Comparison of ENCODE assay signal across 8 mouse cellular contexts in the genomic region with DNA sequence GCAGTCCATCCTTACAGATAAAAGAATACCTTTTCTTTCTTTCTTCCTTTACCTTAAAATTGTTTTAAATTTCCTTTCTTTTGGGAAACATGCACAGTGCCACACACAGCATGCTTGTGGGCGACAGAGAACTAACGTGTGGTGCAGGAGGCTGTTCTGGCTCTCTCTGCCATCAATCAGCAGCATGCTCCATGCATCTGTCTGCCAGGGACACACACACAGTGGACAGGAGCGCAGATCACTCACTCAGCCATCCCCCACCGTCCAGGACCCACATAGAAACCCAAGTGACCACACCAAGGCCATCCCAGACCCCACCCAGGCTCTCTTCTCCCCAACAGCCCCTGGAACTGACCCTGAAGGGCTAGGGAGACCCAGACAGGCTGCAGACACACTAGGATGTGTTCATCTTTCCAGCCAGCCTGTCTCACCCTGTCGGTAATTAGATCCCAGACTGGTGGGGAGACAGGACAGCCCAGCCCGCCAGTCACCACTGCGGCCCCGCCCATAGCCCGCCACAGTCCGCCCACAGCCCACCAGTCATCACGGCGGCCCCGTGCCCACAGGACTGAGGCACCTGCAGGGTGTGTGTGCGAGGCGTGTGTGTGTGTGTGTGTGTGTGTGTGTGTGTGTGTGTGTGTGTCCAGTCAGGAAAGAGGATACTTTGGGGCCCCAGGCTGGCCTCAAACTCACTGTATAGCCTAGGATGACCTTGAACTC. TPM values are rescaled to one million over a fixed set of nuclear protein-coding genes. Genes with fewer than 3 reads are reported as not detected.
DNase-seq lines count a peak whose midpoint lies in the region; ATAC-seq lines count a peak whose summit lies in the region.

No protein-coding gene starts in this region.

- peaks cover 11% of the 10 kb centered on the region for H3K27me3 ChIP-seq in kidney, embryonic 16.5 days (ENCODE audit: insufficient read depth, low read length)

- WGBS in kidney, embryonic 16.5 days = 6% methylated on average over 13 of the region's 15 CpGs

- intact Hi-C loops in heart, postnatal 10 days (cut with DNase I) = no loop called here

- H3K27ac ChIP-seq in kidney, embryonic 16.5 days (ENCODE audit: low read length) = peak overlapping the region; percentile 75

- no peaks in the 10 kb centered on the region for H3K9me3 ChIP-seq in kidney, embryonic 16.5 days (ENCODE audit: low read length)

- H3K9ac ChIP-seq in kidney, embryonic 16.5 days (replicated peaks; ENCODE audit: low read length) = peak overlapping the region; percentile 40

- no peak for DNase-seq in kidney, postnatal 36 days
- peak; percentile 70 for DNase-seq in Muller cell, postnatal 12 days (ENCODE audit: inconsistent ontology term)
- peak; percentile 23 to 24 for DNase-seq in heart, postnatal 10 days
- no peak for DNase-seq in right cerebral cortex, adult 2 months (ENCODE audit: low spot score in 2 of 2)
- DNase-seq in frontal cortex, adult 2 months (ENCODE audit: extremely low spot score in 1 of 2, low spot score in 1 of 2) = no peak

- peak; percentile 43 for ATAC-seq in kidney, embryonic 16.5 days (ENCODE audit: low FRiP score, low TSS enrichment)
- ATAC-seq in megakaryocyte progenitor cell, adult 5-6 weeks (replicated peaks; ENCODE audit: poor library complexity) = peak; percentile 18; the same call in 1 of the 2 replicates
- no peak for ATAC-seq in megakaryocyte-erythroid progenitor cell, adult 5-6 weeks (replicated peaks; ENCODE audit: low FRiP score, low TSS enrichment, poor library complexity, severe bottlenecking)

- H3K36me3 ChIP-seq in kidney, embryonic 16.5 days (ENCODE audit: insufficient read depth, low read length) = no peaks in the 10 kb centered on the region

- H3K4me3 ChIP-seq in kidney, embryonic 16.5 days (ENCODE audit: low read length) = peak overlapping the region; percentile 49

- H3K4me1 ChIP-seq in kidney, embryonic 16.5 days (ENCODE audit: insufficient read depth, low read length) = peaks cover 62% of the 10 kb centered on the region

- H3K4me2 ChIP-seq in kidney, embryonic 16.5 days (replicated peaks; ENCODE audit: low read depth, low read length) = peak overlapping the region; percentile 69

RNA-seq across cellular contexts. Expression of a gene that starts 9.1 kb away (rescaled TPM):
- polyA plus RNA-seq in kidney, embryonic 16.5 days (2015; fragmentation: Nextera tagmentation; extraction: Ambion mirVana) = 22.3 and 24.1 TPM in 2 replicates
- total RNA-seq in heart, postnatal 10 days (2021) = 10 to 100 TPM; 11.5 to 18.3 TPM
- total RNA-seq in megakaryocyte progenitor cell, adult 5-6 weeks (2015) = 18.7 and 20.7 TPM in 2 replicates
- 17.6 and 17.9 TPM in 2 replicates for total RNA-seq in megakaryocyte progenitor cell, adult 5-6 weeks (2017)
- polyA plus RNA-seq in frontal cortex, adult 2 months (2012; rRNA removed) = 20.7 and 26.0 TPM in 2 replicates
- total RNA-seq in megakaryocyte-erythroid progenitor cell, adult 5-6 weeks (2014; fragmentation: Nextera tagmentation) = not detected in 2 replicates
- 7.5 and 8.7 TPM in 2 replicates for total RNA-seq in megakaryocyte-erythroid progenitor cell, adult 5-6 weeks (2017)

RNA-seq across cellular contexts. Expression of a gene that starts 20.9 kb away (rescaled TPM):
- 61.8 and 62.4 TPM in 2 replicates for polyA plus RNA-seq in kidney, embryonic 16.5 days (2015; fragmentation: Nextera tagmentation; extraction: Ambion mirVana)
- 10 to 100 TPM; 10.2 to 11.9 TPM for total RNA-seq in heart, postnatal 10 days (2021)
- total RNA-seq in megakaryocyte progenitor cell, adult 5-6 weeks (2015) = 11.7 and 13.9 TPM in 2 replicates
- 49.3 and 56.9 TPM in 2 replicates for total RNA-seq in megakaryocyte progenitor cell, adult 5-6 weeks (2017)
- 24.3 and 25.9 TPM in 2 replicates for polyA plus RNA-seq in frontal cortex, adult 2 months (2012; rRNA removed)
- total RNA-seq in megakaryocyte-erythroid progenitor cell, adult 5-6 weeks (2014; fragmentation: Nextera tagmentation) = 14.9 and 24.4 TPM in 2 replicates
- total RNA-seq in megakaryocyte-erythroid progenitor cell, adult 5-6 weeks (2017) = 24.0 and 29.0 TPM in 2 replicates

RNA-seq across cellular contexts. Expression of a gene that starts 38.2 kb away (rescaled TPM):
- polyA plus RNA-seq in kidney, embryonic 16.5 days (2015; fragmentation: Nextera tagmentation; extraction: Ambion mirVana) = 361 and 376 TPM in 2 replicates
- 100 to 1,000 TPM; 163 to 175 TPM for total RNA-seq in heart, postnatal 10 days (2021)
- 132 and 150 TPM in 2 replicates for total RNA-seq in megakaryocyte progenitor cell, adult 5-6 weeks (2015)
- 55.3 and 100 TPM in 2 replicates for total RNA-seq in megakaryocyte progenitor cell, adult 5-6 weeks (2017)
- polyA plus RNA-seq in frontal cortex, adult 2 months (2012; rRNA removed) = 192 and 231 TPM in 2 replicates
- total RNA-seq in megakaryocyte-erythroid progenitor cell, adult 5-6 weeks (2014; fragmentation: Nextera tagmentation) = 206 and 233 TPM in 2 replicates
- total RNA-seq in megakaryocyte-erythroid progenitor cell, adult 5-6 weeks (2017) = 27.7 and 49.2 TPM in 2 replicates

Comparison
In these comparisons a context has a peak if more than half of its experiments do, and no peak if none do; other contexts are left out.
1. DNase-seq: peak in Muller cell, postnatal 12 days (single experiment) and heart, postnatal 10 days (2 of 2); none in kidney, postnatal 36 days (0 of 2), right cerebral cortex, adult 2 months (0 of 2) and frontal cortex, adult 2 months (0 of 2).